Mouse (Mus musculus): ENCODE data around the gene Slco1b2.
"Not testable (repeated sequence)": the region's sequence is repeated elsewhere in the genome, so short reads cannot be mapped to it uniquely, and the experiment has no call there.

Gene Slco1b2

GRCm38 (mm10) chr6:141629291-141629690 is at the start of gene Slco1b2:
Gene Slco1b2 (plus strand): TSS chr6:141629518.
- no peak for DNase-seq

DNA sequence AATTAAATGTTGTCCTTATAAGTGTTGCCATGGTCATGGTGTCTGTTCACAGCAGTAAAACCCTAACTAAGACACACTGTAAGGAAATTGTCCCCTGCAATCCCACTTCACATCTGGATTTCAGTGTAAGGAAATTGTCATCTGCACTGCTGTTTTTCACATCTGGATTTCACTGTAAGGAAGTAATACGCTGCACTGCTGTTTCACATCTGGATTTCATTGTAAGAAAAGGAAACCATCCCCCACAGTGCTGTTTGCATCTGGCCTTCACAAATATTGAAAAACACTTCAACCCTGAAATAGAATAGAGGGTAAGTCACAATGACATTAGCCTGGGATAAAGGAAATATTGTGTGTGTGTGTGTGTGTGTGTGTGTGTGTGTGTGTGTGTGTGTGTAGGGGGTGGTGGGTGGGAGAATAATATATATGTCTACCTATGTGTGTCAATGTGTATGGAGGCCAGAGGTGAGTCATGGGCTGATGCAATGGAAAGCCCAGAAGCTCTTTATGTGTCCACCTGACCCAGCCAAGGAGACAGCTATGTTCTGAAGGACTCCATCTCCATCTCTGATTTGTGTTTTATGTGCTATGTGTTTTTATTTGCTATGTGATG is 44.4 kb upstream of the Slco1b2 start:
- peak; percentile 23 for DNase-seq

DNA sequence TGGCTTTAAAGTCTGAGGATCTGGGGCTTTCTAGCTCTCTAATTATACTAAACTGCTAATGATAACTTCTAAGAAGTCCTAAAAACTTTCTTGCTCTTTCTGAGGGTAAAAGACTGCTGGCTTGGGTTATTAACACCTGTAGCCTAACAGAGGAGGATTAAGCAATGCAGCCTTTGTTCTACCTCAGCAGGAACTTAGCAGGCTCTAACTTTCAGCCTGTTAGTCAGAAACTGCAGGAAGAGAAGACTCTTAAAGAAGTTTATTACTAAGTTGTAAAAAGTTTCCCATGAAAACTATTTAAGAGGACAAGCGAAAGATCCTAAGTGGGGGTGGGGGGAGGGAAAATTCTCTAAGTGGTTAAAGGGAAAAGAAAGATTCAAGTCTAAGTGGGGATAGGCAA is 39.3 kb upstream of the Slco1b2 start:
- no peak for DNase-seq

- DNase-seq, result not testable (repeated sequence)
Observed at GRCm38 (mm10) chr6:141590598-141591200, 38.6 kb upstream of the Slco1b2 start.

GRCm38 (mm10) chr6:141596081-141596480 is 33.2 kb upstream of the Slco1b2 start:
- no peak for DNase-seq

DNA sequence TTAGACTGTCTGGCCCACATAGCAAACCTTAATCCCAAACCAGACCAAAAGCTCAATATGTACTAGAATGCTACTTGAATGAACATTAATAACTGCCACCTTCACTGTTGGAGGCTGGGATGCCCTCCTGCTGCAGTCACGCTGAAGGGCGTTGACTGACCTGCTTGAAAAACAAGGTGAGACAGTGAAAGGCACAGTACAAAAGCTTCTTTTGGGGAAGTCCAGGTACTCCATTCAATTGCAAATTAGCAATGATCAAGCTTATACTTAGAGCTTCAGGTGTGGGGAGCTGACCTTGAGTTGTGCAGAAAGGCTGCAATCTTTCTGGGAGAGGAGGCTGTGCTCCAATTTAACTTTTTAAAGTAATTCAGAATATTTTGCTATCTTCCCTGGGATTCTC is 32.3 kb upstream of the Slco1b2 start:
- no peak for DNase-seq

DNA sequence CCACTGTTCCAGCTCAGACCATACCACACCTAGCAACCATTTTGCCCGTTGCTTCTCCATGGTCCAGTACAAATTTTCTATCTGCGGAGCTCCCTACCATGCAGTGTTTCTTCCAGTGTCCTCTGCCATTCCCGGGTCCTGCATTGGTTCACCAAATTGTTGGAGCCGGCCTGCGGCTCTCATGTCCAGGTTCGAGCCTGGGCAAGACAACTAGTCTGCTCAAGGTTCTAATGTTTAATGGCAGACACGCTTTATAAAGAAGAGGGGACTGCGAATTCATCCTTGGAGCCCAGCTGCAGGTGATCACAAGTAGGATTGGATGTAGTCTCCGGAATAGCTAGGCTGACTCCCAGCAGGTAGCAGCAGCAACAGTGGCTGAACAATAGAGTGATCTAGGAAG is 28.4 kb upstream of the Slco1b2 start:
- DNase-seq, result no peak

GRCm38 (mm10) chr6:141610702-141611260 is 18.5 kb upstream of the Slco1b2 start:
- no peak for DNase-seq

DNA sequence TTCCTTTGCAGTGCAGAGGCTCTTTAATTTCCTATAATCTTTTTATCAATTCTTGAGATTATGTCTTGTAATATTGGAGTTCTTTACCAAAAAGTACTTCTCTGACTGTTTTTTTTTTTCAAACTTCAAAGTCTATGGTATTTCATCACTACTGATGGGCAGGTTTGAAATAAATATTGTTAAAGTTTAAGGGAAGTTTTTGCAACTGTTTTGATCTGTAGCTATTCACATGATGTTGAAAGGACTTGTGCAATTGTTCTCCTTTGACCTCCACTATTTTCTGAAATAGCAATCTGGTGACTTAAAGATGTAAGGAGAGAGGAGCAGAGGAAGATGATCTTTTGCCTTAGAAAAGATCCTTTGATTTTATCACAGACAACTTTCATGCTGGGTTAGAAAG is 15.3 kb upstream of the Slco1b2 start:
- DNase-seq, result no peak

DNA sequence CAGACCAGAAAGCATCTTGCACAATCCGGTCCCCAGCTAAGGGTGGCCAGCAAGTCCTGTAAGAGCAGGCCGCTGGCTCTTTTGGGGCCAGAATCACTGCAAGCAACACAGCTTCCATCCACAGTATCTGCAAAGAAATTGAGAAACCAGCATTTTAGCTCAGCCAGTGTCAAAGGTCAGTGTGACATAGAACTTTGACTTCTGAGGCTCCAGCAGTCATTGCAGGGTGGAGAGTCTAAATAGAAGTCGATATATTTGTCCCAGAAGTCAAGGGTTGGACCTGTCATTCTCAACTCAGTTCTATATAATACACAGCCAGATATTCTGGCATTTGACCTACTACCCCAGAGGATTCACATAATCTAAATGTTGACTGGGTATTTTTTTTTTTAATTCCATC is 14.0 kb upstream of the Slco1b2 start:
- DNase-seq, result no peak

DNA sequence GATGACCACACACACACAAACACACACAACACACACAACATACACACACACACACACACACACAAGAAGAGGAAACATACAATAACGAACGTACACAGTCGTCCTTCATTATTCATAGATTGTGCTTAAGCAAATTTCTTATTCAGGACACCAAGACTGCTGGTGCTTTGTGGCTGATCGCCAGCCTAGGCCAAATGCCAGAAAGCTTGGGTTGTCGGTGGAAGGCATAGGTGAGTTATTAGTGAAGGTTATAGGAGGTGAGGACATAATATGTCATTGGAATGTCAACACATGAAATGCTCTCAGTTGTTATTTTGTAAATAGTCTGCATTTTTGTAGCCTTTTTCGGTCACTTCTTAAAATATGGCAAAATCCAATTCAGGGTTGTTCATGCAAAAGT is 3.6 kb downstream of the Slco1b2 start:
- no peak for DNase-seq

- no peak for DNase-seq
Observed at GRCm38 (mm10) chr6:141635250-141635649, 5.9 kb downstream of the Slco1b2 start.

- peak; percentile 11 for DNase-seq
Observed at GRCm38 (mm10) chr6:141640639-141641038, 11.3 kb downstream of the Slco1b2 start.

DNA sequence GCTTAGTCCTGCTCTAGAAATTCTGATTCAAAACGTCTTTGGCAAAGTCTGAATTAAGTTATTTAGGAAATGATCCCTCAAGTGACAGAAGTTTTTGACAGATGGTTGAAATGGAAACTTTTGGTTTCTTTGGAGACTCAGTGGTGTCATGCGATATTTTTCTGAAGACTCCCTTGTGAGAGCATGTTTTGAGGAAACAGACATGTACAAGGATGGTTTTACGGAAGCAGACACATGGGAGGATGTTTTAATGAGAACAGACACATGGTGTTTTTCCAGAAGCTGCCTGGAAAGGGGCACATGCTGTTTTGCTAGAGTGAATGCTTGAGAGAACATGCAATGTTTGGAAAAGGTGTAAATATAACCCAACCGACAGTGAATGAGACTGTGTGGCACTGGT is 57.7 kb downstream of the Slco1b2 start:
- no peak for DNase-seq

GRCm38 (mm10) chr6:141691246-141691645 is 61.9 kb downstream of the Slco1b2 start:
- DNase-seq, result no peak
